Mouse (Mus musculus): ENCODE measurements around the gene Hist1h4a. TPM values are rescaled to one million over a fixed set of nuclear protein-coding genes. Genes with fewer than 3 reads are reported as not detected.

Gene Hist1h4a
- total RNA-seq, 2 experiments from 2014 or later: 369 to 391 TPM

Small RNA genes within 50 kb of the gene (microRNA-seq; reads per million reads assigned to microRNA genes)
- gene Gm44314: not detected
- gene Gm44484: not detected

Other genes starting within 250 kb of the Hist1h4a start
- 100 to 1,000 TPM; 761 to 939 TPM for gene Hist1h4h, start 230.2 kb downstream of the Hist1h4a start, total RNA-seq (2021)
- gene Hist1h2af, start 227.3 kb downstream of the Hist1h4a start, total RNA-seq (2021): 100 to 1,000 TPM; 329 to 395 TPM
- 100 to 1,000 TPM; 100 to 143 TPM for gene Hist1h3g, start 225.8 kb downstream of the Hist1h4a start, total RNA-seq (2021)
- 10 to 100 TPM; 18.5 to 24.9 TPM for gene Hist1h2bh, start 217.8 kb downstream of the Hist1h4a start, total RNA-seq (2021)
- 100 to 1,000 TPM in 1 of 2 experiments, 10 to 100 TPM in 1; 92.1 to 134 TPM for gene Hist1h3f, start 217.2 kb downstream of the Hist1h4a start, total RNA-seq (2021)
- 100 to 1,000 TPM; 613 to 773 TPM for gene Hist1h4f, start 209.6 kb downstream of the Hist1h4a start, total RNA-seq (2021)
- 10 to 100 TPM; 34.6 to 45.9 TPM for gene Hist1h1d, start 208.0 kb downstream of the Hist1h4a start, total RNA-seq (2021)
- gene Hist1h3e, start 198.9 kb downstream of the Hist1h4a start, total RNA-seq (2021): 100 to 1,000 TPM; 232 to 273 TPM
- 10 to 100 TPM; 63.6 to 92.7 TPM for gene Hist1h2ae, start 190.0 kb downstream of the Hist1h4a start, total RNA-seq (2021)
- gene Hist1h2bg, start 189.8 kb downstream of the Hist1h4a start, total RNA-seq (2021): 100 to 1,000 TPM; 491 to 581 TPM
- 100 to 1,000 TPM; 240 to 292 TPM for gene Hist1h2bf, start 187.0 kb downstream of the Hist1h4a start, total RNA-seq (2021)
- gene Hist1h2ad, start 186.8 kb downstream of the Hist1h4a start, total RNA-seq (2021): 10 to 100 TPM; 51.6 to 79.2 TPM
- gene Hist1h3d, start 185.5 kb downstream of the Hist1h4a start, total RNA-seq (2021): 10 to 100 TPM; 55.2 to 69.3 TPM
- 100 to 1,000 TPM; 302 to 338 TPM for gene Hist1h4d, start 179.6 kb downstream of the Hist1h4a start, total RNA-seq (2021)
- 10 to 100 TPM; 40.8 to 47.6 TPM for gene Hist1h2be, start 140.1 kb downstream of the Hist1h4a start, total RNA-seq (2021)
- 100 to 1,000 TPM; 307 to 345 TPM for gene Hist1h1e, start 138.7 kb downstream of the Hist1h4a start, total RNA-seq (2021)
- gene Hist1h2ac, start 77.3 kb downstream of the Hist1h4a start, total RNA-seq (2021): 10 to 100 TPM; 12.7 to 14.2 TPM
- gene Hist1h2bc, start 77.0 kb downstream of the Hist1h4a start, total RNA-seq (2021): 10 to 100 TPM; 71.7 to 84.0 TPM
- 1 to 10 TPM; 1.3 to 1.6 TPM for gene Hist1h1t, start 65.4 kb downstream of the Hist1h4a start, total RNA-seq (2021)
- gene Hist1h4c, start 62.8 kb downstream of the Hist1h4a start, total RNA-seq (2021): 100 to 1,000 TPM; 206 to 241 TPM
- gene Hfe, start 50.4 kb downstream of the Hist1h4a start, total RNA-seq (2021): 1 to 10 TPM; 5.9 to 6.6 TPM
- 100 to 1,000 TPM; 462 to 585 TPM for gene Hist1h1c, start 22.4 kb downstream of the Hist1h4a start, total RNA-seq (2021)
- gene Hist1h3c, start 15.6 kb downstream of the Hist1h4a start, total RNA-seq (2021): 100 to 1,000 TPM; 162 to 207 TPM
- gene Hist1h2bb, start 14.5 kb downstream of the Hist1h4a start, total RNA-seq (2021): 100 to 1,000 TPM; 215 to 270 TPM
- 100 to 1,000 TPM; 390 to 456 TPM for gene Hist1h2ab, start 10.1 kb downstream of the Hist1h4a start, total RNA-seq (2021)
- gene Hist1h3b, start 9.0 kb downstream of the Hist1h4a start, total RNA-seq (2021): 100 to 1,000 TPM; 433 to 519 TPM
- gene Hist1h4b, start 4.2 kb downstream of the Hist1h4a start, total RNA-seq (2021): 100 to 1,000 TPM; 298 to 366 TPM
- gene Hist1h3a, start 1.2 kb upstream of the Hist1h4a start, total RNA-seq (2021): 100 to 1,000 TPM; 353 to 457 TPM
- gene Hist1h1a, start 2.4 kb upstream of the Hist1h4a start, total RNA-seq (2021): 100 to 1,000 TPM; 271 to 321 TPM
- not detected for gene Trim38, start 8.7 kb upstream of the Hist1h4a start, total RNA-seq (2021)
- under 1 TPM in 1 of 2 experiments, not detected in 1; 0.31 TPM for gene Slc17a2, start 45.8 kb upstream of the Hist1h4a start, total RNA-seq (2021)
- under 1 TPM; 0.17 to 0.18 TPM for gene Slc17a3, start 78.2 kb upstream of the Hist1h4a start, total RNA-seq (2021)
- not detected for gene Slc17a1, start 106.5 kb upstream of the Hist1h4a start, total RNA-seq (2021)
- not detected for gene Slc17a4, start 153.8 kb upstream of the Hist1h4a start, total RNA-seq (2021)
- gene Hist1h2ba, start 172.9 kb upstream of the Hist1h4a start, total RNA-seq (2021): not detected
- not detected for gene Hist1h2aa, start 173.2 kb upstream of the Hist1h4a start, total RNA-seq (2021)
- gene Scgn, start 230.0 kb upstream of the Hist1h4a start, total RNA-seq (2021): not detected